Mouse (Mus musculus) forebrain, embryonic 10.5 days (tissue): Measurements from ENCODE around the gene Tmem117. TPM values are rescaled to one million over a fixed set of nuclear protein-coding genes. Genes with fewer than 3 reads are reported as not detected.

Experiments
- DNase-seq: peaks from one replicate; pipeline ENCODE4 v3.0.0-alpha.2; 2017; ENCODE audit warnings: low spot score; ENCODE audit errors: extremely low spot score
- H3K27ac ChIP-seq: fragments of 300-500 bp; sonication (generic); 2 replicates; pipeline ENCODE4 v1.5.1; 2016; ENCODE audit warnings: mild to moderate bottlenecking
- H3K27me3 ChIP-seq: fragments of 300-500 bp; sonication (generic); 2 replicates; pipeline ENCODE4 v1.6.1; 2016; ENCODE audit warnings: mild to moderate bottlenecking; ENCODE audit not compliant: poor library complexity, severe bottlenecking
- H3K36me3 ChIP-seq: fragments of 300-500 bp; sonication (generic); replicated peaks from 2 replicates; pipeline ENCODE4 v1.6.1; 2016; ENCODE audit warnings: mild to moderate bottlenecking, moderate library complexity
- H3K4me1 ChIP-seq: fragments of 300-500 bp; sonication (generic); 2 replicates; pipeline ENCODE4 v1.6.1; 2016
- H3K4me3 ChIP-seq: fragments of 300-500 bp; sonication (generic); 2 replicates; pipeline ENCODE4 v1.5.1; 2016; ENCODE audit warnings: mild to moderate bottlenecking, moderate library complexity
- H3K9me3 ChIP-seq: fragments of 300-500 bp; sonication (generic); 2 replicates; pipeline ENCODE4 v1.6.1; 2016; ENCODE audit warnings: mild to moderate bottlenecking, moderate library complexity
- WGBS: fragments of 180-500 bp; shearing (Covaris S2); methylation state at CpG from one replicate; pipeline ENCODE4 v1.1.7; 2016; 5-methylcytosine and 5-hydroxymethylcytosine counted together
- polyA plus RNA-seq: library from polyadenylated mRNA; unstranded; fragments of >200 nt; fragmentation: Nextera tagmentation; extraction: Ambion mirVana; gene quantifications from 2 replicates; pipeline ENCODE4 v1.2.1, GENCODE M21; 2016

Gene Tmem117
- polyA plus RNA-seq, 1 experiment from 2014 or later, result 0.74 TPM

- H3K27me3 ChIP-seq, result no peaks in the 10 kb centered on the region
- no peak for DNase-seq
- no peaks in the 10 kb centered on the region for H3K36me3 ChIP-seq
- H3K27ac ChIP-seq, result no peak overlapping the region
- no peaks in the 10 kb centered on the region; the same call in 1 of the 2 replicates for H3K4me1 ChIP-seq
- WGBS, result 89% methylated on average over 5 of the region's 5 CpGs
- no peaks in the 10 kb centered on the region for H3K9me3 ChIP-seq
- H3K4me3 ChIP-seq, result no peak overlapping the region
These were observed 60.3 kb downstream of the Tmem117 start for GRCm38 (mm10) chr15:94689195-94689883.

- H3K36me3 ChIP-seq, result no peaks in the 10 kb centered on the region
- no peak overlapping the region for H3K27ac ChIP-seq
- H3K4me1 ChIP-seq, result no peaks in the 10 kb centered on the region; the same call in 1 of the 2 replicates
- H3K4me3 ChIP-seq, result no peak overlapping the region
- WGBS, result 78% methylated on average over 6 of the region's 6 CpGs
- no peaks in the 10 kb centered on the region for H3K27me3 ChIP-seq
- no peaks in the 10 kb centered on the region for H3K9me3 ChIP-seq
- no peak for DNase-seq
These were observed 60.8 kb downstream of the Tmem117 start for GRCm38 (mm10) chr15:94689884-94690231.

GRCm38 (mm10) chr15:94722759-94723158 is 93.7 kb downstream of the Tmem117 start:
- H3K9me3 ChIP-seq, result no peaks in the 10 kb centered on the region
- H3K27me3 ChIP-seq, result no peaks in the 10 kb centered on the region
- 38% methylated on average over 5 of the region's 5 CpGs for WGBS
- DNase-seq, result peak; percentile 48
- H3K36me3 ChIP-seq, result no peaks in the 10 kb centered on the region
- peaks cover 8% of the 10 kb centered on the region; the same call in 1 of the 2 replicates for H3K4me1 ChIP-seq
- H3K4me3 ChIP-seq, result no peak overlapping the region
- no peak overlapping the region for H3K27ac ChIP-seq

GRCm38 (mm10) chr15:94732104-94732503 is 103.1 kb downstream of the Tmem117 start:
- no peak overlapping the region for H3K27ac ChIP-seq
- H3K4me1 ChIP-seq, result peaks cover 19% of the 10 kb centered on the region
- 40% methylated on average over 4 of the region's 4 CpGs for WGBS
- H3K4me3 ChIP-seq, result no peak overlapping the region
- no peaks in the 10 kb centered on the region for H3K9me3 ChIP-seq
- no peaks in the 10 kb centered on the region for H3K36me3 ChIP-seq
- DNase-seq, result peak; percentile 26
- H3K27me3 ChIP-seq, result no peaks in the 10 kb centered on the region; the same call in 1 of the 2 replicates

GRCm38 (mm10) chr15:94769227-94769626 is 140.2 kb downstream of the Tmem117 start:
- peak; percentile 37 for DNase-seq
- WGBS, result 28% methylated on average over 4 of the region's 4 CpGs
- Histone ChIP-seq H3K9me3 (peaks cover 7% of the 10 kb centered on the region; the same call in 1 of the 2 replicates), H3K36me3 (no peaks in the 10 kb centered on the region), H3K4me3 (no peak overlapping the region), H3K4me1 (no peaks in the 10 kb centered on the region), H3K27me3 (no peaks in the 10 kb centered on the region), H3K27ac (no peak overlapping the region)

- Histone ChIP-seq H3K27ac (no peak overlapping the region), H3K9me3 (peaks cover 7% of the 10 kb centered on the region; the same call in 1 of the 2 replicates), H3K4me3 (no peak overlapping the region), H3K36me3 (no peaks in the 10 kb centered on the region), H3K27me3 (no peaks in the 10 kb centered on the region), H3K4me1 (peaks cover 5% of the 10 kb centered on the region; the same call in 1 of the 2 replicates)
- DNase-seq, result no peak
- 83% methylated on average over 7 of the region's 7 CpGs for WGBS
These were observed 142.0 kb downstream of the Tmem117 start for GRCm38 (mm10) chr15:94770832-94771578.

GRCm38 (mm10) chr15:94771691-94772090 is 142.7 kb downstream of the Tmem117 start:
- no peak overlapping the region for H3K27ac ChIP-seq
- no peak for DNase-seq
- H3K4me3 ChIP-seq, result no peak overlapping the region
- H3K9me3 ChIP-seq, result peaks cover 7% of the 10 kb centered on the region; the same call in 1 of the 2 replicates
- 95% methylated on average over 19 of the region's 19 CpGs for WGBS
- H3K27me3 ChIP-seq, result no peaks in the 10 kb centered on the region
- peaks cover 12% of the 10 kb centered on the region for H3K4me1 ChIP-seq
- no peaks in the 10 kb centered on the region for H3K36me3 ChIP-seq

GRCm38 (mm10) chr15:94776119-94777069 is 147.4 kb downstream of the Tmem117 start:
- H3K4me3 ChIP-seq, result peak overlapping the region; percentile 1; the same call in 1 of the 2 replicates
- no peak overlapping the region for H3K27ac ChIP-seq
- no peaks in the 10 kb centered on the region for H3K27me3 ChIP-seq
- no peak for DNase-seq
- H3K36me3 ChIP-seq, result no peaks in the 10 kb centered on the region
- WGBS, result 60% methylated on average over 17 of the region's 17 CpGs
- H3K9me3 ChIP-seq, result peaks cover 7% of the 10 kb centered on the region; the same call in 1 of the 2 replicates
- H3K4me1 ChIP-seq, result peaks cover 13% of the 10 kb centered on the region

- Histone ChIP-seq H3K9me3 (no peaks in the 10 kb centered on the region), H3K27me3 (no peaks in the 10 kb centered on the region), H3K4me1 (peaks cover 3% of the 10 kb centered on the region), H3K27ac (no peak overlapping the region), H3K36me3 (no peaks in the 10 kb centered on the region), H3K4me3 (no peak overlapping the region)
- WGBS, result 88% methylated on average over 1 of the region's 1 CpGs
- no peak for DNase-seq
These were observed 152.5 kb downstream of the Tmem117 start for GRCm38 (mm10) chr15:94781556-94781955.

GRCm38 (mm10) chr15:94793455-94793854 is 164.4 kb downstream of the Tmem117 start:
- Histone ChIP-seq H3K4me3 (no peak overlapping the region), H3K4me1 (peaks cover 9% of the 10 kb centered on the region), H3K27me3 (no peaks in the 10 kb centered on the region), H3K36me3 (no peaks in the 10 kb centered on the region), H3K9me3 (no peaks in the 10 kb centered on the region), H3K27ac (no peak overlapping the region)
- no peak for DNase-seq
- WGBS, result 93% methylated on average over 8 of the region's 8 CpGs

- Histone ChIP-seq H3K9me3 (no peaks in the 10 kb centered on the region), H3K27ac (no peak overlapping the region), H3K27me3 (no peaks in the 10 kb centered on the region), H3K4me1 (peaks cover 15% of the 10 kb centered on the region), H3K4me3 (no peak overlapping the region), H3K36me3 (no peaks in the 10 kb centered on the region)
- DNase-seq, result no peak
- 81% methylated on average over 4 of the region's 4 CpGs for WGBS
These were observed 166.5 kb downstream of the Tmem117 start for GRCm38 (mm10) chr15:94795484-94795883.

GRCm38 (mm10) chr15:94798236-94798635 is 169.2 kb downstream of the Tmem117 start:
- 44% methylated on average over 3 of the region's 3 CpGs for WGBS

More at GRCm38 (mm10) chr15:94798236-94798635, 169.2 kb downstream of the Tmem117 start:
- Histone ChIP-seq H3K9me3 (no peaks in the 10 kb centered on the region), H3K27me3 (no peaks in the 10 kb centered on the region), H3K4me1 (peaks cover 15% of the 10 kb centered on the region), H3K27ac (no peak overlapping the region), H3K4me3 (no peak overlapping the region), H3K36me3 (no peaks in the 10 kb centered on the region)
- DNase-seq, result no peak
